Comparison of ENCODE assay signal across 8 mouse cellular contexts in the genomic region with DNA sequence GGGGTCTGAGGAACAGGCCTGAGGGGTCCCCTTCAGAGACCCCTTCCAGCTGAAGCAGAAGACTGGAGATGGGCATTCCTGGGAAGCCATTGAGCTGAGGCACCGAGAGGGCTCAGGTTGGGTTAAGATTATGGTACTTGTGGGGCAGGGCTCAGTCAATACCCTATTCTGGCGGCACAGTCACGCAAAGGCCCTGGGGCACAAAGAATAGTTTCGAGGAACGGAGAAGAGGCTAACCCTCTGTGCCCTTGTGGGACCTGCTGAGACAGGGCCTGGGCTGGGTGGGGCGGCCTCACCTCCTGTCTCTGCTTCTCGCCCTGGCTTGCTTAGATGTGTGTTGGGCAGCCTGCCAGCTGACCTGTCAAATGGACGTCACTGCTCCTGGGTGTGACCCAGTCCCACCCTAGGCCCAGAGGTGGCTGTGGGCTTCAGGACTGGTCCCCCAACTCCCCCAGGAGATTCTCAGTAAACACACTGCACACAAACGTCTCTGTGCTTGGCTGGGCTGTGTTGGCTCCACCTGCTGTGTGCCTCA. TPM values are rescaled to one million over a fixed set of nuclear protein-coding genes. Genes with fewer than 3 reads are reported as not detected.
DNase-seq lines count a peak whose midpoint lies in the region; ATAC-seq and TF ChIP-seq lines count a peak whose summit lies in the region.

No protein-coding gene starts in this region.

- no peak for DNase-seq in testis, postnatal 10 days (ENCODE audit: low spot score)
- DNase-seq in right cerebral cortex, postnatal 14 days, result no peak
- no peak for DNase-seq in frontal cortex, postnatal 10 days (ENCODE audit: low spot score in 2 of 2)

- H3K4me3 ChIP-seq in forebrain, embryonic 15.5 days, result no peak overlapping the region
- H3K4me3 ChIP-seq in forebrain, embryonic 16.5 days (replicated peaks; ENCODE audit: low read length), result no peak overlapping the region
- H3K4me3 ChIP-seq in testis, adult 2 months (ENCODE audit: control insufficient read depth, low read depth, low read length), result peak overlapping the region; percentile 7
- H3K4me3 ChIP-seq in limb, embryonic 13.5 days, result 0 out of 2 replicates have a peak overlapping the region, but pooled peaks have one; percentile 6
- H3K4me3 ChIP-seq in stomach, embryonic 16.5 days (replicated peaks; ENCODE audit: low read length), result no peak overlapping the region

- no peaks in the 10 kb centered on the region for H3K9me3 ChIP-seq in forebrain, embryonic 15.5 days
- no peaks in the 10 kb centered on the region for H3K9me3 ChIP-seq in forebrain, embryonic 16.5 days (ENCODE audit: control insufficient read depth, low read length)
- H3K9me3 ChIP-seq in limb, embryonic 13.5 days, result no peaks in the 10 kb centered on the region
- no peaks in the 10 kb centered on the region for H3K9me3 ChIP-seq in stomach, embryonic 16.5 days (replicated peaks; ENCODE audit: control insufficient read depth, low read length)

- TF ChIP-seq CTCF in testis, adult 2 months (IDR thresholded peaks at IDR 0.05; ENCODE audit: control insufficient read depth, insufficient read depth, insufficient replicate concordance, low read depth, low read length), result no peak

- peaks cover 48% of the 10 kb centered on the region for H3K4me1 ChIP-seq in forebrain, embryonic 15.5 days
- peaks cover 30% of the 10 kb centered on the region for H3K4me1 ChIP-seq in forebrain, embryonic 16.5 days (replicated peaks; ENCODE audit: control insufficient read depth, insufficient read depth, low read length)
- peaks cover 33% of the 10 kb centered on the region for H3K4me1 ChIP-seq in testis, adult 2 months (ENCODE audit: control insufficient read depth, insufficient read depth, low read length)
- peaks cover 79% of the 10 kb centered on the region for H3K4me1 ChIP-seq in limb, embryonic 13.5 days
- H3K4me1 ChIP-seq in stomach, embryonic 16.5 days (ENCODE audit: control insufficient read depth, insufficient read depth, low read length), result peaks cover 67% of the 10 kb centered on the region

- H3K36me3 ChIP-seq in forebrain, embryonic 15.5 days, result peaks cover 5% of the 10 kb centered on the region; the same call in 1 of the 2 replicates
- H3K36me3 ChIP-seq in forebrain, embryonic 16.5 days (ENCODE audit: control insufficient read depth, insufficient read depth), result no peaks in the 10 kb centered on the region
- no peaks in the 10 kb centered on the region for H3K36me3 ChIP-seq in testis, adult 2 months (ENCODE audit: control insufficient read depth, insufficient read depth, low read length)
- peaks cover 67% of the 10 kb centered on the region for H3K36me3 ChIP-seq in limb, embryonic 13.5 days
- peaks cover 13% of the 10 kb centered on the region; the same call in 1 of the 2 replicates for H3K36me3 ChIP-seq in stomach, embryonic 16.5 days (ENCODE audit: control insufficient read depth, insufficient read depth, low read length)

- H3K27me3 ChIP-seq in forebrain, embryonic 15.5 days, result no peaks in the 10 kb centered on the region
- no peaks in the 10 kb centered on the region for H3K27me3 ChIP-seq in forebrain, embryonic 16.5 days (replicated peaks; ENCODE audit: control insufficient read depth, insufficient read depth, low read length)
- H3K27me3 ChIP-seq in testis, adult 2 months (ENCODE audit: control insufficient read depth, insufficient read depth, low read length), result no peaks in the 10 kb centered on the region
- H3K27me3 ChIP-seq in limb, embryonic 13.5 days, result no peaks in the 10 kb centered on the region
- no peaks in the 10 kb centered on the region for H3K27me3 ChIP-seq in stomach, embryonic 16.5 days (ENCODE audit: control insufficient read depth, insufficient read depth, low read length)

- H3K4me2 ChIP-seq in forebrain, embryonic 15.5 days (replicated peaks), result no peak overlapping the region
- H3K4me2 ChIP-seq in forebrain, embryonic 16.5 days (ENCODE audit: low read length), result no peak overlapping the region
- H3K4me2 ChIP-seq in limb, embryonic 13.5 days (replicated peaks), result peak overlapping the region; percentile 27
- peak overlapping the region; percentile 27; the same call in 1 of the 2 replicates for H3K4me2 ChIP-seq in stomach, embryonic 16.5 days (ENCODE audit: low read depth, low read length)

- WGBS in forebrain, embryonic 15.5 days, result 65% methylated on average over 9 of the region's 9 CpGs
- 71% methylated on average over 9 of the region's 9 CpGs for WGBS in forebrain, embryonic 16.5 days
- WGBS in limb, embryonic 13.5 days, result 51% methylated on average over 9 of the region's 9 CpGs
- 61% methylated on average over 9 of the region's 9 CpGs for WGBS in stomach, embryonic 16.5 days

- peak overlapping the region; percentile 72 for H3K27ac ChIP-seq in forebrain, embryonic 15.5 days (replicated peaks)
- no peak overlapping the region for H3K27ac ChIP-seq in forebrain, embryonic 16.5 days (ENCODE audit: low read length)
- H3K27ac ChIP-seq in testis, adult 2 months (ENCODE audit: control insufficient read depth, insufficient read depth, low read depth, low read length), result no peak overlapping the region
- peak overlapping the region; percentile 67; the same call in 1 of the 2 replicates for H3K27ac ChIP-seq in limb, embryonic 13.5 days
- peak overlapping the region; percentile 73 for H3K27ac ChIP-seq in stomach, embryonic 16.5 days (ENCODE audit: low read length)

- no peak for TF ChIP-seq POLR2A in testis, adult 2 months (IDR thresholded peaks at IDR 0.05; ENCODE audit: control insufficient read depth, low read depth, low read length)

- no peak for ATAC-seq in forebrain, embryonic 15.5 days (replicated peaks)
- ATAC-seq in forebrain, embryonic 16.5 days, result no peak
- ATAC-seq in limb, embryonic 13.5 days (ENCODE audit: low FRiP score, low read depth), result no peak
- no peak for ATAC-seq in stomach, embryonic 16.5 days (ENCODE audit: insufficient read depth, low FRiP score)

- H3K9ac ChIP-seq in forebrain, embryonic 15.5 days (replicated peaks), result no peak overlapping the region
- no peak overlapping the region for H3K9ac ChIP-seq in forebrain, embryonic 16.5 days (replicated peaks; ENCODE audit: low read depth, low read length)
- no peak overlapping the region; the same call in 1 of the 2 replicates for H3K9ac ChIP-seq in limb, embryonic 13.5 days
- H3K9ac ChIP-seq in stomach, embryonic 16.5 days (ENCODE audit: low read length), result peak overlapping the region; percentile 54; the same call in 1 of the 2 replicates

RNA-seq across cellular contexts. Expression of a gene that starts 6.4 kb away (rescaled TPM):
- polyA plus RNA-seq in forebrain, embryonic 15.5 days (2015; fragmentation: Nextera tagmentation; extraction: Ambion mirVana), result 2.7 and 3.1 TPM in 2 replicates
- polyA plus RNA-seq in forebrain, embryonic 16.5 days (2015; fragmentation: Nextera tagmentation; extraction: Ambion mirVana), result 2.4 and 3.5 TPM in 2 replicates
- polyA plus RNA-seq in testis, adult 2 months (2012; rRNA removed), result 59.5 and 65.0 TPM in 2 replicates
- polyA plus RNA-seq in limb, embryonic 13.5 days (2015; fragmentation: Nextera tagmentation; extraction: Ambion mirVana), result 5.5 and 6.2 TPM in 2 replicates
- 4.9 and 5.2 TPM in 2 replicates for polyA plus RNA-seq in stomach, embryonic 16.5 days (2015; fragmentation: Nextera tagmentation; extraction: Ambion mirVana)

RNA-seq across cellular contexts. Expression of a gene that starts 12.2 kb away (rescaled TPM):
- polyA plus RNA-seq in forebrain, embryonic 15.5 days (2015; fragmentation: Nextera tagmentation; extraction: Ambion mirVana), result 272 and 277 TPM in 2 replicates
- polyA plus RNA-seq in forebrain, embryonic 16.5 days (2015; fragmentation: Nextera tagmentation; extraction: Ambion mirVana), result 289 and 309 TPM in 2 replicates
- polyA plus RNA-seq in testis, adult 2 months (2012; rRNA removed), result 15.0 and 15.2 TPM in 2 replicates
- 186 and 188 TPM in 2 replicates for polyA plus RNA-seq in limb, embryonic 13.5 days (2015; fragmentation: Nextera tagmentation; extraction: Ambion mirVana)
- polyA plus RNA-seq in stomach, embryonic 16.5 days (2015; fragmentation: Nextera tagmentation; extraction: Ambion mirVana), result 160 and 176 TPM in 2 replicates

RNA-seq across cellular contexts. Expression of a gene that starts 16.4 kb away (rescaled TPM):
- polyA plus RNA-seq in forebrain, embryonic 15.5 days (2015; fragmentation: Nextera tagmentation; extraction: Ambion mirVana), result 2.2 and 2.7 TPM in 2 replicates
- 2.7 and 3.6 TPM in 2 replicates for polyA plus RNA-seq in forebrain, embryonic 16.5 days (2015; fragmentation: Nextera tagmentation; extraction: Ambion mirVana)
- 0.75 and 0.99 TPM in 2 replicates for polyA plus RNA-seq in testis, adult 2 months (2012; rRNA removed)
- 0.94 and 1.0 TPM in 2 replicates for polyA plus RNA-seq in limb, embryonic 13.5 days (2015; fragmentation: Nextera tagmentation; extraction: Ambion mirVana)
- 0.89 and 0.97 TPM in 2 replicates for polyA plus RNA-seq in stomach, embryonic 16.5 days (2015; fragmentation: Nextera tagmentation; extraction: Ambion mirVana)

RNA-seq across cellular contexts. Expression of a gene that starts 22.6 kb away (rescaled TPM):
- 10.4 and 21.1 TPM in 2 replicates for polyA plus RNA-seq in forebrain, embryonic 15.5 days (2015; fragmentation: Nextera tagmentation; extraction: Ambion mirVana)
- polyA plus RNA-seq in forebrain, embryonic 16.5 days (2015; fragmentation: Nextera tagmentation; extraction: Ambion mirVana), result 17.7 and 36.3 TPM in 2 replicates
- not detected in 2 replicates for polyA plus RNA-seq in testis, adult 2 months (2012; rRNA removed)
- polyA plus RNA-seq in limb, embryonic 13.5 days (2015; fragmentation: Nextera tagmentation; extraction: Ambion mirVana), result 20.3 TPM in 1 of 2 replicates, not detected in the other
- 4.1 TPM in 1 of 2 replicates, not detected in the other for polyA plus RNA-seq in stomach, embryonic 16.5 days (2015; fragmentation: Nextera tagmentation; extraction: Ambion mirVana)

RNA-seq across cellular contexts. Expression of a gene that starts 24.5 kb away (rescaled TPM):
- polyA plus RNA-seq in forebrain, embryonic 15.5 days (2015; fragmentation: Nextera tagmentation; extraction: Ambion mirVana), result 53.2 and 56.6 TPM in 2 replicates
- polyA plus RNA-seq in forebrain, embryonic 16.5 days (2015; fragmentation: Nextera tagmentation; extraction: Ambion mirVana), result 53.8 and 54.0 TPM in 2 replicates
- polyA plus RNA-seq in testis, adult 2 months (2012; rRNA removed), result 163 and 181 TPM in 2 replicates
- 44.9 and 46.8 TPM in 2 replicates for polyA plus RNA-seq in limb, embryonic 13.5 days (2015; fragmentation: Nextera tagmentation; extraction: Ambion mirVana)
- 39.6 and 42.3 TPM in 2 replicates for polyA plus RNA-seq in stomach, embryonic 16.5 days (2015; fragmentation: Nextera tagmentation; extraction: Ambion mirVana)

Comparison
In these comparisons a context has a peak if more than half of its experiments do, and no peak if none do; other contexts are left out.
1. H3K27ac ChIP-seq: peak in forebrain, embryonic 15.5 days (single experiment), limb, embryonic 13.5 days (single experiment) and stomach, embryonic 16.5 days (single experiment); none in forebrain, embryonic 16.5 days (single experiment) and testis, adult 2 months (single experiment).
2. H3K4me2 ChIP-seq: peak in limb, embryonic 13.5 days (single experiment) and stomach, embryonic 16.5 days (single experiment); none in forebrain, embryonic 15.5 days (single experiment) and forebrain, embryonic 16.5 days (single experiment).
3. H3K4me3 ChIP-seq: peak in testis, adult 2 months (single experiment) and limb, embryonic 13.5 days (single experiment); none in forebrain, embryonic 15.5 days (single experiment), forebrain, embryonic 16.5 days (single experiment) and stomach, embryonic 16.5 days (single experiment).